Mouse (Mus musculus): Measurements from ENCODE around the gene Supt7l.
A peak's percentile ranks its signal among the peaks of the same experiment; 100 is the strongest.
"Not testable (repeated sequence)": the region's sequence is repeated elsewhere in the genome, so short reads cannot be mapped to it uniquely, and the experiment has no call there.

Gene Supt7l

GRCm38 (mm10) chr5:31527707-31528106 lies at the start of gene Supt7l:
TSS of gene Supt7l (minus strand) at chr5:31527807.
- DNase-seq (ENCODE audit: low read depth, low spot score): not testable (repeated sequence)

- no peak for DNase-seq (ENCODE audit: low read depth, low spot score)
These were observed 49.0 kb upstream of the Supt7l start for GRCm38 (mm10) chr5:31576539-31576975.

GRCm38 (mm10) chr5:31573722-31574121 lies 46.1 kb upstream of the Supt7l start:
- DNase-seq (ENCODE audit: low read depth, low spot score): no peak

GRCm38 (mm10) chr5:31571023-31571608 lies 43.5 kb upstream of the Supt7l start:
- DNase-seq (ENCODE audit: low read depth, low spot score): no peak

GRCm38 (mm10) chr5:31567951-31568657 lies 40.5 kb upstream of the Supt7l start:
- DNase-seq (ENCODE audit: low read depth, low spot score): no peak

GRCm38 (mm10) chr5:31566457-31566856 lies 38.9 kb upstream of the Supt7l start:
- DNase-seq (ENCODE audit: low read depth, low spot score): no peak

GRCm38 (mm10) chr5:31566026-31566425 lies 38.4 kb upstream of the Supt7l start:
- no peak for DNase-seq (ENCODE audit: low read depth, low spot score)

GRCm38 (mm10) chr5:31564976-31565375 lies 37.4 kb upstream of the Supt7l start:
- peak; percentile 38 for DNase-seq (ENCODE audit: low read depth, low spot score)

GRCm38 (mm10) chr5:31563905-31564304 lies 36.3 kb upstream of the Supt7l start:
- peak; percentile 46 for DNase-seq (ENCODE audit: low read depth, low spot score)

GRCm38 (mm10) chr5:31563496-31563895 lies 35.9 kb upstream of the Supt7l start:
- DNase-seq (ENCODE audit: low read depth, low spot score): peak; percentile 80

GRCm38 (mm10) chr5:31562036-31562666 lies 34.5 kb upstream of the Supt7l start:
- DNase-seq (ENCODE audit: low read depth, low spot score): no peak

- DNase-seq (ENCODE audit: low read depth, low spot score): no peak
These were observed 32.7 kb upstream of the Supt7l start for GRCm38 (mm10) chr5:31560352-31560751.

- DNase-seq (ENCODE audit: low read depth, low spot score): peak; percentile 87
These were observed 31.8 kb upstream of the Supt7l start for GRCm38 (mm10) chr5:31559401-31559800.

- no peak for DNase-seq (ENCODE audit: low read depth, low spot score)
These were observed 7.6 kb upstream of the Supt7l start for GRCm38 (mm10) chr5:31535228-31535627.

- peak; percentile 48 for DNase-seq (ENCODE audit: low read depth, low spot score)
These were observed 953 bp upstream of the Supt7l start for GRCm38 (mm10) chr5:31528560-31528959.

GRCm38 (mm10) chr5:31527117-31527680 lies 408 bp downstream of the Supt7l start:
- DNase-seq (ENCODE audit: low read depth, low spot score): peak; percentile 33

GRCm38 (mm10) chr5:31526354-31527116 lies 1.1 kb downstream of the Supt7l start, which contains the start of gene Slc4a1ap:
TSS of gene Slc4a1ap (plus strand) at chr5:31526995.
- DNase-seq (ENCODE audit: low read depth, low spot score): peak; percentile 90

- DNase-seq (ENCODE audit: low read depth, low spot score): no peak
These were observed 7.1 kb downstream of the Supt7l start for GRCm38 (mm10) chr5:31520556-31520955.

- no peak for DNase-seq (ENCODE audit: low read depth, low spot score)
These were observed 15.1 kb downstream of the Supt7l start for GRCm38 (mm10) chr5:31512481-31512880.

GRCm38 (mm10) chr5:31504843-31505242 lies 22.8 kb downstream of the Supt7l start:
- DNase-seq (ENCODE audit: low read depth, low spot score): peak; percentile 58

GRCm38 (mm10) chr5:31494513-31495297 lies 32.9 kb downstream of the Supt7l start, which contains the start of gene Gpn1:
TSS of gene Gpn1 (plus strand) at chr5:31494741.
- DNase-seq (ENCODE audit: low read depth, low spot score): peak; percentile 95
